Mouse (Mus musculus) midbrain, embryonic 16.5 days (tissue): Measurements from ENCODE around the gene Magea1. TPM values are rescaled to one million over a fixed set of nuclear protein-coding genes. Genes with fewer than 3 reads are reported as not detected.
"Not testable (repeated sequence)": the region's sequence is repeated elsewhere in the genome, so short reads cannot be mapped to it uniquely, and the experiment has no call there.

Experiments used
- ATAC-seq: fragments of 200-750 bp; cut with Nextera tagmentation; 2 replicates; pipeline ENCODE4 v1.8.0; 2017; ENCODE audit warnings: moderate TSS enrichment
- H3K27ac ChIP-seq: fragments of 300-500 bp; sonication (generic); 2 replicates; pipeline ENCODE4 v1.5.1; 2014; ENCODE audit warnings: mild to moderate bottlenecking, low read length, mixed read lengths
- H3K27me3 ChIP-seq: fragments of 300-500 bp; sonication (generic); 2 replicates; pipeline ENCODE4 v1.6.1; 2014; ENCODE audit warnings: low read depth, low read length, mixed read lengths; ENCODE audit not compliant: control insufficient read depth, insufficient read depth
- H3K36me3 ChIP-seq: fragments of 300-500 bp; sonication (generic); 2 replicates; pipeline ENCODE4 v1.6.1; 2014; ENCODE audit warnings: mild to moderate bottlenecking, low read length, moderate library complexity, mixed read lengths; ENCODE audit not compliant: control insufficient read depth, insufficient read depth
- H3K4me1 ChIP-seq: fragments of 300-500 bp; sonication (generic); 2 replicates; pipeline ENCODE4 v1.6.1; 2014; ENCODE audit warnings: mild to moderate bottlenecking, low read length, mixed read lengths; ENCODE audit not compliant: control insufficient read depth, insufficient read depth
- H3K4me2 ChIP-seq: fragments of 300-500 bp; sonication (generic); 2 replicates; pipeline ENCODE4 v1.6.1; 2014; ENCODE audit warnings: mild to moderate bottlenecking, low read length, mixed read lengths
- H3K4me3 ChIP-seq: fragments of 300-500 bp; sonication (generic); 2 replicates; pipeline ENCODE4 v1.5.1; 2014; ENCODE audit warnings: low read depth, mild to moderate bottlenecking, low read length, moderate library complexity, mixed read lengths
- H3K9ac ChIP-seq: fragments of 300-500 bp; sonication (generic); 2 replicates; pipeline ENCODE4 v1.6.1; 2014; ENCODE audit warnings: low read depth, low read length, mixed read lengths
- H3K9me3 ChIP-seq: fragments of 300-500 bp; sonication (generic); replicated peaks from 2 replicates; pipeline ENCODE4 v1.6.1; 2014; ENCODE audit warnings: mild to moderate bottlenecking, low read length, mixed read lengths; ENCODE audit not compliant: control insufficient read depth, poor library complexity, severe bottlenecking
- WGBS: fragments of 180-500 bp; shearing (Covaris S2); extraction: QIAGEN DNeasy Blood & Tissue Kit; methylation state at CpG from one replicate; pipeline ENCODE4 v1.1.7; 2014; 5-methylcytosine and 5-hydroxymethylcytosine counted together
- polyA plus RNA-seq: library from polyadenylated mRNA; unstranded; fragments of >200 nt; fragmentation: Nextera tagmentation; extraction: Ambion mirVana; gene quantifications from 2 replicates; pipeline ENCODE4 v1.2.1, GENCODE M21; 2015

The Magea1 gene
- not detected in 2 replicates for polyA plus RNA-seq

GRCm38 (mm10) chrX:155089693-155090092 lies at the start of gene Magea1:
Gene Magea1, minus strand, starts transcription at chrX:155089793.
- not testable (repeated sequence) for H3K4me2 ChIP-seq, H3K4me1 ChIP-seq, H3K36me3 ChIP-seq, H3K27me3 ChIP-seq, ATAC-seq, H3K4me3 ChIP-seq, H3K9ac ChIP-seq, H3K27ac ChIP-seq, H3K9me3 ChIP-seq
- 88% methylated on average over 1 of the region's 2 CpGs for WGBS

DNA sequence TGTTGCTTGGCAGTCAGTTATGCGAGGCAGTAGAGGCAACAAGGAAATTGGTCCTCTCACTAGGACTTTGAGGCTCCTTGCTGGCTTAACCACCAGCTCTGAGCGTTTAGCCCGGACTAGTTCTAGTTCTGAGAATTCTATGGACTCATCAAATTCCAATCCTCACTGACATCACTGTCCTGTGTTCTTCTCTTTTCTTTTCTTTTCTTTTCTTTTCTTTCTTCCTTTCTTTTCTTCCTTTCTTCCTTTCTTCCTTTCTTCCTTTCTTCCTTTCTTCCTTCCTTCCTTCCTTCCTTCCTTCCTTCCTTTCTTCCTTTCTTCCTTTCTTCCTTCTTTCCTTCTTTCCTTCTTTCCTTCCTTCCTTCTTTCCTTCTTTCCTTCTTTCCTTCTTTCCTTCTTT lies 38.7 kb upstream of the Magea1 start, which contains the start of gene Cldn34b2:
TSS of gene Cldn34b2 (minus strand) at position 101 of the 400 bp plus-strand sequence.
- not testable (repeated sequence) for H3K4me2 ChIP-seq, H3K27ac ChIP-seq, H3K4me1 ChIP-seq, H3K4me3 ChIP-seq, H3K9ac ChIP-seq, H3K36me3 ChIP-seq, ATAC-seq, H3K9me3 ChIP-seq, H3K27me3 ChIP-seq
- WGBS, result 76% methylated on average over 3 of the region's 3 CpGs

- H3K27me3 ChIP-seq, result no peaks in the 10 kb centered on the region
- no peak overlapping the region for H3K27ac ChIP-seq
- H3K9ac ChIP-seq, result no peak overlapping the region
- H3K36me3 ChIP-seq, result no peaks in the 10 kb centered on the region
- no peaks in the 10 kb centered on the region for H3K9me3 ChIP-seq
- no peak for ATAC-seq
- no peak overlapping the region for H3K4me2 ChIP-seq
- no peaks in the 10 kb centered on the region for H3K4me1 ChIP-seq
- no peak overlapping the region for H3K4me3 ChIP-seq
Observed at GRCm38 (mm10) chrX:155098024-155098423, 8.4 kb upstream of the Magea1 start.

GRCm38 (mm10) chrX:155093566-155093965 lies 4.0 kb upstream of the Magea1 start, which contains the start of gene Magea2:
Gene Magea2, minus strand, starts transcription at chrX:155093666.
- not testable (repeated sequence) for H3K36me3 ChIP-seq, H3K4me2 ChIP-seq, ATAC-seq, H3K27me3 ChIP-seq, H3K4me1 ChIP-seq, H3K9me3 ChIP-seq, H3K9ac ChIP-seq, H3K27ac ChIP-seq, H3K4me3 ChIP-seq
- 83% methylated on average over 3 of the region's 4 CpGs for WGBS

GRCm38 (mm10) chrX:155063045-155063444 lies 26.5 kb downstream of the Magea1 start, which contains the start of gene Magea5:
Gene Magea5, minus strand, starts transcription at chrX:155063145.
- not testable (repeated sequence) for H3K36me3 ChIP-seq, H3K9ac ChIP-seq
- 90% methylated on average over 13 of the region's 16 CpGs for WGBS

More at GRCm38 (mm10) chrX:155063045-155063444, 26.5 kb downstream of the Magea1 start, which contains the start of gene Magea5:
- H3K4me1 ChIP-seq, H3K4me3 ChIP-seq, H3K9me3 ChIP-seq, ATAC-seq, H3K27ac ChIP-seq, H3K4me2 ChIP-seq, H3K27me3 ChIP-seq: not testable (repeated sequence)

Other genes with a start within 250 kb of the Magea1 start
- gene Cldn34b1, start 199.5 kb downstream of the Magea1 start, polyA plus RNA-seq, result not detected in 2 replicates
- gene Magea6, start 153.8 kb downstream of the Magea1 start, polyA plus RNA-seq, result not detected in 2 replicates
- not detected in 2 replicates for gene Magea3, start 140.3 kb downstream of the Magea1 start, polyA plus RNA-seq
- not detected in 2 replicates for gene Magea8, start 93.9 kb downstream of the Magea1 start, polyA plus RNA-seq
- not detected in 2 replicates for gene Magea5, start 26.6 kb downstream of the Magea1 start, polyA plus RNA-seq
- gene Magea2, start 3.9 kb upstream of the Magea1 start, polyA plus RNA-seq, result not detected in 2 replicates
- gene Cldn34b2, start 38.6 kb upstream of the Magea1 start, polyA plus RNA-seq, result not detected in 2 replicates
- 79.4 and 80.4 TPM in 2 replicates for gene Sat1, start 126.7 kb upstream of the Magea1 start, polyA plus RNA-seq
- 46.9 and 49.9 TPM in 2 replicates for gene Acot9, start 172.7 kb upstream of the Magea1 start, polyA plus RNA-seq